Mouse (Mus musculus): ENCODE results near the gene Egflam.
A peak's percentile ranks its signal among the peaks of the same experiment; 100 is the strongest.

Gene Egflam

DNA sequence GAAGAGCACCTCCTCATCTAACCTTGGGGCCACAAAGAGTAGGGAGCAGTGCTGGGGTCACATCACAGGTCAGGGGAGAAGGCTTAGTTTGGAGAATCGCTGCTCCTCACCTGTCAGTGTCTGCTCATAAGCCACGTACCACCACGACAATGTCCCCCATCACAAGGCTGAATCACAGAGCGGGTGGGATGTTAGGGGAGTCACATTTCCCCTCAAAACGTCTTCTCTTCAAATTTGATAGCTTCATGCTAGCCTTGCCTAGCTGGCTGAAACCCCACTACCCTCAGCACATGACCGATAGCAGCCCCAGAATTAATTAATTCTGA, 181.0 kb downstream of the Egflam start:
- no peak for DNase-seq (ENCODE audit: low read depth, low spot score)

DNA sequence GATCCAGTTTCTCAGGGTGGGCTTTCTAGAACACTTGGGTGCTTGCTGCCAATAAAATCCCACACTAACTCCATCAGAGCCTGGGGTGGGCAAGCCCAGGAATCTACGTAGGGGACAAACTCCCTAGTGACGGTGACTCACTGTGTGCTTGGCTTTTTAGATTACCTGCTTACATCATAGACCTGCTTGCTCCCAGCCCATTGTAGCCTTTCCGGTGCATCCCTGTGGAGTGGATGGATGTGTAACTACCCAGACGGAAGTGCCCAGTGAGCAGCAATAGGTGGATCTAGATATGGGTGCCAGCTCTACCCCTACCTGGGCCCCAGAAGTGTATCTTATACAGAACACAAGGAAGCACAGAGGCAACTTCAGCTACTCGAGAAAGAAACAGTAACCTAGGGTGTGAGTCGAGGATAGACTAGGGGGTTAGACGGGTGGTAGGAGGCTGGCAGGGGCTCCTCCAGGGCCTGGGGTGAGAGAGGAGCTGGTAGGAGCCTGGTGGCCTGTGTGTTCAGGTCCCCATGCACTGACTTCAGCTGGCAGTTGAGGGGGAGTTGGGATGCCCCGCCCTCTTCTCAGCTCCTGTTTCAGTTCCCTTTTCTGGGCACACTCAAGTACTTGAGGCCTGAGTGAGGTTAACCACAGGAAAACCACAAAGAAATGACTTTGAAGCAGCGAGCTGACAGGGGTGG, 181.5 kb downstream of the Egflam start:
- DNase-seq (ENCODE audit: low read depth, low spot score), result no peak

- no peak for DNase-seq (ENCODE audit: low read depth, low spot score)
Measured at GRCm38 (mm10) chr15:7215845-7216244, 182.3 kb downstream of the Egflam start.

DNA sequence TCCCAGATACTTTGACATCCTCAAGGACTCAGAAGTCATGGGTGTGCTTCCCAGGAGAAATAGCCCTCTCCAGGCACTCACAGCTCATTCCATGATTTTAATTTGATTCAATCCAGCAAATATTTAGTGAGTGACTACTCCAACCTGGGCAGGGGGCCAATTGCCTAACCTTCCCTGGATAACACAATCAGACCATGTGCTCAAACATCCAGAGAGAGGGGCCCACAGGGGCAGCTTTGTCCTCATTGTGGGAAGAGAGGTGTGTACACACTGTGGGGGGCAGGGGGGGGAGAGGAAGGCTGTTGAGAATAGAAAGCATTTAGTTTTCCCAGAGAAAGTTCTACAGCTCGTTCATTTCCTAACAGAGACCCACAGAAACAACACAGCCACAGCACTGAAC, 184.5 kb downstream of the Egflam start:
- no peak for DNase-seq (ENCODE audit: low read depth, low spot score)

GRCm38 (mm10) chr15:7208180-7208579, 190.0 kb downstream of the Egflam start:
- no peak for DNase-seq (ENCODE audit: low read depth, low spot score)

- no peak for DNase-seq (ENCODE audit: low read depth, low spot score)
Measured at GRCm38 (mm10) chr15:7207292-7207691, 190.9 kb downstream of the Egflam start.

DNA sequence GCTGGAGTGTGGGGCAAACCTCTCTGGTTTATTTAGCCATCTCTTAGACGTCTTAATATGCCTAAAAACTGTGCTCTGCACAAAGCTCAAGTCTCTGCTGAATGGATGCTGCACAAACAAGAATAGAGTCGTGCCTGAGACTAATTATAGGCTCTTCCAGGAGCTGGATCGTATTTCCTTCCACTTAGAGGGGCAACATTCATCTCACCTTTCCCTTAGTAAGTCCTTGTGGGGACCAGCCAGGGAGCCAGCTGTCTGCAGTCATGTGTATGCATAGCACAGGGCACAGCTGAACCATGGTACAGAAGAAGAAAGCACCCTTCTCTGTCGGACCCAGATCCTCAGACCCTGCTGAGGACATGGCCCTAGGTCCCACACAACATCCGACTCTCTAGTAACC, 192.1 kb downstream of the Egflam start:
- DNase-seq (ENCODE audit: low read depth, low spot score), result no peak

- peak; percentile 28 for DNase-seq (ENCODE audit: low read depth, low spot score)
Measured at GRCm38 (mm10) chr15:7204917-7205316, 193.3 kb downstream of the Egflam start.

DNA sequence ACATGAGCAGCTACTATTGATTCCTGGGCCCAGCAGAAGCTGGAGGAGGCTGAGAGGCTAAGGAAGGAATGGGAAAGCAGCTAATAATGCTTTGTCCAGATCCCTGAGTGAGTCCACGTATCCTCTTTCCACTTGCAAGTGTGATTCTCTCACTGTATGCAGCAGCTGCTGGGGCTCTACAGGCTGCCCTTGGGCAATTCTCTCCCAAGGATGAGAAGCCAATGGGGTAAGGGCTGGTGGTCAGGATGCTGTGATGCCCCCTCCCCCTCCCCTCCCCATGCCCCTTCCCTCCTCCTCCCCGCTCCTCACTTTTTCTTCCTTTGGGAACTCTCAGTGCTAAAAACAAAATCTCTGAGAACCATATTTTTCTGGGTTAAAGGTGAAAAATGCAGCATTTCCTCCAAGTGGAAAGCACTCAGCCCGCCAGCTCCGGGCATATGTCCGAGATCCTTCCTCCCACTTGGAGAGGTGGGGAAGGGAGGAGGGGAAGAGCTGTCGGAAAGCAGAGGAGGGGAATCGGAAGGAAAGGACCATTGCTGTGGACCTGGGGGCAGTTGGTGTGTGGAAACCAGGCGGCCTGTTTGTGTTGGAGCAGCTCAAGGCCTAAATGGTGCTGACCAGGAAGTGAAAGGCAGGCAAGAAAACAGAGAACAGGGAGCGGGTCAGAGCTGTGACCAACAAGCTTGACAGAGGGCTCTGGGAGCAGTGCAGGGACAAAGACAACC, 194.4 kb downstream of the Egflam start:
- DNase-seq (ENCODE audit: low read depth, low spot score), result no peak

DNA sequence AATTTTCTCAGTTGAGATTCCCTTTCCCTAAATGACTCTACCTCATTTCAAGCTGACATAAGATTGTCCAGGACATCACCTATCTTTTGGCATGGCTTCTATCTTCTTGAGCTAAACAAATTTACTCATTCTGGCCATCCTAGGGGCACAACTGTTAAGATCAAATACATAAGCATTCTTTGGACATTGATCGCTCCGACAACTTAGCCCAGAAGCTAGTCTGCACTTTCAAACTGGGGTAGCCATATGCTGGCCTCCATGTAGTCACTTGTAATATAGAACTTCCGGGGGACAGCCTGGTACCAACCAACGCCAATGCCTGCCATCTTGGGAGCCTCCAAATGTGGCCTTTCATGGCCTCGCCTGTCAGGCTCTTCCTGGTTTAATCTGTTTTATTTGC, 195.2 kb downstream of the Egflam start:
- no peak for DNase-seq (ENCODE audit: low read depth, low spot score)

DNA sequence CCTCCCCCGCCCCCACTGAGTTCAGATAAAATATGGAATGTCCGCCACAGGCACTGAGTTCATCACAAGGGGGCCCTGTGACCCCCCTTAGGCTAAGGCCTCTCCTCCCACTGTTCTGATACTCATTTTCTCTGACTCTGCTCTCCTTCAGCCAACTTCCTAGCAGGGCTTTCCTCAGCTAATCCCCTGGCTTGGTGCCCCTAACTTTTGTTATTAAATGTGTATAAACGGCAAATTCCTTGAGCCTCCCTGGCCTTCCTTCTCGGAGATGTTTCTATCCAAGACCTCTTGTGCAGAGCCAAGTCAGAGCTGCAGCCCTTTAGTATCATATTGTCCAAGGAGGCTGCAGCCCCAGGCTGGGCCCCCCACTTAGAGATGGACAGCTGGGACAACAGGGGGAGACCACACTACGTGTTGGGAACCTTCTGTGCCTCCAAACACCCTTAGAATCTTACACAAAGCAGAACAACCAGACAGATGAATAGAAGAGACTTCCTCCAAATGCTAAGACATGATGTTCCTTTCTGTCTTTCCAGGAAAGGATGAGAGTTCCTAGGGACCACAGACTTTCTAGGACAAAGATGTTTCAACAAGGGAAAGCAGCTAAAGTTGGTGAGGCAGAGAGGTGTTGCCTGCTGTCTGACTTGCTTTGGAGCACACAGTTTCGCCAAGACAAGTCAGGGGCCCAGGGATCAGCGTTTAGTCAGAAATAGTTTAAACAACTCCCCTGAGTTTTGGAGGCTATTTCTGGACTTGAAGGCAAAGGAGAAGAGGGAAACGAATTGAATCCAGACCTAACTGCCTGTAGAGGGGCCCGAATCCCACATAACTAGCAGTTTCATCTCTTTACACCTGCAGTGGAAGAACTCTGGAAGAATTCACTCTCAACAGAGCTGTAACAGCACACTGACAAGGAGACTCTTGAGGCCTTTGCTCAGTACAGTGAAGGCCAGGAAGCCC, 196.5 kb downstream of the Egflam start:
- no peak for DNase-seq (ENCODE audit: low read depth, low spot score)

DNA sequence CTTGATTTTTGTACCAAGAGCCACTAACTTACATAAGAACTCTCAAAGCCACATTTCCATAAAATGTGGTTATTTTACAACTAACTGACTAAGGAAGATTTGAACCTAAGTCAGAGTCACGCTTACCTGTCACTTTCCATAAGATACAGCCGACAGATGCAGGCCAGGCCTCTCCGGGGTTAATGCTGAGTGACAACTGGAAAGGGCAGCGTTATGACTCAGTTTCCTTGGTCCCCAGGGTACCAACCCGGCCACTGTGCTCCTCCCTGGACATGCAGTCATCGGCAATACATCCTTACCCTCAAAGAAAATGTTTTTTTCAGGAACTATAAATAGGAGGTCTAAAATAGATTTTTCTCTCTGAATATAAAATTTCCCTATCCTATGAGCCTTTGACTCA, 197.9 kb downstream of the Egflam start:
- no peak for DNase-seq (ENCODE audit: low read depth, low spot score)

GRCm38 (mm10) chr15:7198816-7199215, 199.4 kb downstream of the Egflam start:
- no peak for DNase-seq (ENCODE audit: low read depth, low spot score)

- DNase-seq (ENCODE audit: low read depth, low spot score), result no peak
Measured at GRCm38 (mm10) chr15:7197652-7198445, 200.3 kb downstream of the Egflam start.

DNA sequence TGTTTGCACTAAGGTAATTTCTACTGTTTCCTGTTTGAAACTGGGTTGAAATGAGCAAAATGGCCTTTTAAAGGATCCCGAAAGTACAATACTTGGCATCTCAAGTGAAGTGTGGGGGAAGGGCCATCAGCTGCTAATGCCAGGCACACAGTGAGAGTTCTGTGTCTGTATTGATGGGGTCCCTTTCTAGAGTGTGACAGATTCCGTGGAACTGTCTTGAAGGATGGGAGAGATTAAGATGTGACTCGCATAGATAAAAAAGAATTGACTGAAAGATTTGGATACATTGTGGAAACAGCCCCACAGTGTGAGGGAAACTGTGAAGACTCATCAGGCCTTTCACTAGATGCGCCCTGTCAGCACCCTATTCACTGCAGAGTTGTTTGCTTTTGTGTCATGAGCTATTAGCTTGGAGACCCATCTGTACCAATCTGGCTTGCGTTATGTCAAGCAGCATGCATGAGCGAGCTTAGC, 203.4 kb downstream of the Egflam start:
- DNase-seq (ENCODE audit: low read depth, low spot score), result no peak

- peak; percentile 25 for DNase-seq (ENCODE audit: low read depth, low spot score)
Measured at GRCm38 (mm10) chr15:7194147-7194720, 204.0 kb downstream of the Egflam start.

DNA sequence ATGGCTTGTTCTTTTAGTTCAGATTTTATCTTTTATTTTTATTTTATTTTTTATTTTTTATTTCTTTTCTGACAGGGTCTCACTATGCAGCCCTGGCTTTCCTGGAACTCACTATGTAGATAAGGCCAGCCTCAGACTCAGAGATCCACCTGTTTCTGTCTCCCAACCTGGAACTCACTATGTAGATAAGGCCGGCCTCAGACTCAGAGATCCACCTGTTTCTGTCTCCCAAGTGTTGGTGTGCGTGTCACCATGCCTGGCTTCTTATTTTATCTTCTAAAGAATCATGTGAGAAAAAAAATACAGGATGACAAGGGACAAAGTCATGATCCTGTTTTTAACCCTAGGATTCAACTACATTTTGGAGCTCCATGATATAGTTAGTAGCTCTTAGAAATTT, 205.6 kb downstream of the Egflam start:
- no peak for DNase-seq (ENCODE audit: low read depth, low spot score)

GRCm38 (mm10) chr15:7191074-7191473, 207.1 kb downstream of the Egflam start:
- no peak for DNase-seq (ENCODE audit: low read depth, low spot score)

GRCm38 (mm10) chr15:7189678-7190454, 208.3 kb downstream of the Egflam start:
- no peak for DNase-seq (ENCODE audit: low read depth, low spot score)

- no peak for DNase-seq (ENCODE audit: low read depth, low spot score)
Measured at GRCm38 (mm10) chr15:7187682-7188081, 210.5 kb downstream of the Egflam start.
